Mouse (Mus musculus) hematopoietic stem cell, adult 5-6 weeks (primary cell): Measurements from ENCODE around the gene 1700001C19Rik. TPM values are rescaled to one million over a fixed set of nuclear protein-coding genes. Genes with fewer than 3 reads are reported as not detected.
A peak's percentile ranks its signal among the peaks of the same experiment; 100 is the strongest.

Source experiments
- ATAC-seq, 2 experiments: fragments of 125-278 bp in 1 of 2; replicated peaks in 1 of 2; 2 replicates each; pipeline ENCODE4 v1.8.0; 2016 to 2017; ENCODE audit warnings: inconsistent platforms in 2 of 2, mild to moderate bottlenecking in 2 of 2, moderate number of reproducible peaks in 2 of 2, low read depth in 1 of 2, moderate TSS enrichment in 1 of 2; ENCODE audit not compliant: low FRiP score in 2 of 2, poor library complexity in 2 of 2, severe bottlenecking in 2 of 2, insufficient read depth in 1 of 2, low TSS enrichment in 1 of 2
- total RNA-seq: library from RNA; stranded (forward); fragments of 172-1452, 232-1000 nt; gene quantifications from 2 replicates; pipeline ENCODE4 v1.2.3, GENCODE M21; 2017

Gene 1700001C19Rik
- total RNA-seq, 1 experiment from 2014 or later: 1.9 TPM

DNA sequence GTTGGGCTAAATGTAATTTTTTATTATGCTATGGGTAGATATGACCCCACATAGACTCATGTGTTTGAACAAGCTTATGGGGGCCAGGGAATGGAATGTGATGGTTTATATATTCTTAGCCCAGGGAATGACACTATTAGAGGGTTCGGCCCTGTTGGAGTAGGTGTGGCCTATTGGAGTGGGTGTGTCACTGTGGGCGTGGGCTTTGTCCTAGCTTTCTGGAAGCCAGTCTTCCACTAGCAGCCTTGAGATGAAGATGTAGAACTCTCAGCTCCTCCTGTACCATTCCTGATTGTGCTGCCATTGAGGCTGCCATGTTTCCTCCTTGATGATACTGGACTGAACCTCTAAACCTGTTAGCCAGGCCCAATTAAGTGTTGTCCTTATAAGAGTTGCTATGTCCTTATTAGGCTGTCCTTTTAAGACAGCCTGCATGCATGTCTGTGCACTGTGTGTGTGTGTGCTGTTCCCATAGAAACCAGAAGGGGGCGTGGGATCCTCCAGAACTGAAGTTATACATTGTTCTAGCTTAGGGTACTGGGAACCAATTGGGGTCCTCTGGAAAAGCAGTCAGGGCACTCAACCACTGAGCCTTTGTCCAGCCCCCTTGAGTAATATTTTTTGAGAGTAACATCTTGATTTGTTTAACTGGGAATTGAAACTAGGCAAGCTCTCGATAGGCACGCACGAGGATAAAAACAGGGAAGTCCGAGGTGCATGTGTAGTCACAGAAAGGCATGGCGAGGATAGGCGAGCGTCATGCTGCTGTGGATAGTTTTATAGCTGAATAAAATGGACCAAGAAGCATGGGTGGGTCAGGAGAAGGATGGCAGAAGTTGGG is 29.2 kb downstream of the 1700001C19Rik start:
- ATAC-seq: no peak

DNA sequence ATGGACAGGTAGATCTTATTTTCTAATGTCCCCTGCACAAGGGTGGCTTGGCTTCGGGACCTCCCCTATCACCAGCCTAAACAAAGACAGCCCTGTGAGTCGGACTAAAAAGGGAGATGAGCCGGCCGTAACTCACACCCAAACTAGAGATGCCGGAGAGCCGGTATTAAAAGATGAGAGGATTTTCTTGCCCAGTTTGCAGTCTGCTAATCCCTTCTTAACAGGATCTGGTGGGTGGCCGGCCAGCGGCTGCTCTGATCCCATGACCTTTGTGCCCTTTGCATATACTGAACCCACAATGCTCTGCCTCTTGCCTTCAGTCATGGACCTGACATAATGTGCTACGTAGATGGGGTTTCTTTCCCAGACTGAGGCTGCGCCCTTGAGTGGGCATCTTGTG is 36.7 kb downstream of the 1700001C19Rik start, which contains the start of gene Guca1a:
TSS of gene Guca1a (minus strand) at position 134 of the 400 bp plus-strand sequence.
- ATAC-seq: no peak

DNA sequence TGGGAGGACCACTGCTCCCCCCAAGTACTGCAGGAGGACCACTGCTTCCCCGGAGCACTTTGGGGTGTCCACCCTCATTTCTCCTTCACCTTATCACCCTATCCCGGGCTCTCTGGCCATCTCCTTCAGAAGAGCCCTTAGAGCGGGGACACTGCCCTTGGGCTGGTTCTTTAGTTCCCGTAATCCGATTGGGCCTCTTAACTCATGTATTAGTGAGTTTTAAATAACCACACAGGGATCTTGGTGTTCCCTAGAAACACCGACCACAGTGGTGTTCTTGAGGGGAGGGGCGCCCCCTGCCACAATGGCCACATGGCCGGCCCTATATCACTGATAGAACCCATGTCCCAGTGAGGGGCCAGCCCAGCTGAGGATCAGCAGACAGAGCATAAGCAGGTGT is 38.1 kb downstream of the 1700001C19Rik start:
- ATAC-seq: no peak

DNA sequence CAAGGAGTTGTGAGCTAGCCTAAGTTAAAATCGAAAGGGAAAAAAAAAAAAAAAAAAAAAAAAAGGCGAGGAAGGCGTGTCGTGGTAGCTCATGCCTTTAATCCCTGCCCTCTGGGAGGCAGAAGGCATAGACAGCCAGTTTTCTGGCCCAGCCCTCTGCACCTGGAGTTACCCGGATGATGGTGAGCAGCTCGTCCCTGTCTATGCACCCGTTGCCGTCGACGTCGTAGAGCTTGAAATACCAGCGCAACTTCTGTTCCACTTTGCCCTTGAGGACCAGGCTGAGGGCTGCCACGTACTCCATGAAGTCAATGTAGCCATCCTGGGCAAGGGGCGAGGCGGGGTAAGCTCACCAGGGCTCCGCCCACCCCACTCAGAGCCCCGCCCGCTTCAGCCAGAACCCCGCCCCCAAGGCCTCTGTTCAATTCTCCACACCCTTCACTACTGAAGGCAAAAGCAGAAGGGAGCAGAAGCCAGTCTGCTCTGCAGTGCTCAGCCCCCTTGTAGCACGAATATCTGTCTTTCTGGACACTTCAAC is 41.7 kb downstream of the 1700001C19Rik start:
- peak; percentile 84 to 96 for ATAC-seq

DNA sequence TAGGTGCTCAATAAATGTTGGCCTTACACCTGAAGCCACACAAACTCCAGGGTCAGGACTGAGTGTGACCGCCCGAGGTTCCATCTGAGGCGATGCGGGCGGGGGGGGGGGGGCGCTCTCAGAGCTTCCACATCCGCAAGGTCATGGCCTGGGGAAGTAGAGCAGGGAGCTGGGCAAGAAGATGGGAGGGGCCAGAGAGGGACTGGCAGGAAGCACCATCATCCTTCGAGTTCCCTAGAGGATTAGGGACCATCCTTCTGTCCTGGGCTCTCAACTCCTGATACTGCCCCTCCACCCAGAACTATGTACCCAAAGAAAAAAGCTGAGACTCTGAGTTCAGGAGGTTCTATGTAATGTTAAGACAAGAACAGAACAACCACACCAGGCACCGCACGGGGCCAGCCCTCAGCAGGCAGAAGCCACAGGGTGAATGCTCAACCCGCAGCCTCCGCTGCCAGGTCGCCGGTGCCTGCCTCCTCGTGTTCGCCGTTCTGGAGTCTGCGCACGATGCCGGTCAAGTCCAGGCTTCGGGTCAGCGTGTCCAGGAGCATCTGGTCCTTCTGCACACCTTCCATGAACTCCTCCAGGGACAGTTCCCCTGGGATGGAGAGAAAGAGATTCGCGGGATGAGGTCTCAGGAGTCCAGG is 42.8 kb downstream of the 1700001C19Rik start:
- ATAC-seq: peak; percentile 9 to 51; a peak in 2 of 4 replicates

DNA sequence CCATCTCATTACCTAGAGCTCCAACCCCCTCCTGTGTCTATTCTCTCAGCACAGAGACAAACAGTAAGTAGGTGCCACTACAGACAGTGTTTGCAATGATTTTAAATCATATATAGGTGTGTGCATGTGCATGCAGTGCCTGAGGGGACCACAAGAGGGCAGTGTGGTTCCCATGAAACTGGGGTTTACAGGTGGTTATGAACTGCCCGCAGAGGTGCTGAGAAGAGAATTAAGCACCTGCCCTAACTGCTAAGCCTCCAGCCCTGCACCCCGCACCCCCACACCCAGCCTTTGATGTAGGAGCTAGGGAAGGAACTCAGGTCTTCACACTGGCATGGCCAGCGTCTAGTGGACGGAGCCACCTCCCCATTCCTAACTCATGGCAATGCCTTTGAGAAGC is 50.5 kb downstream of the 1700001C19Rik start:
- peak; percentile 49 to 72; a peak in 3 of 4 replicates for ATAC-seq

DNA sequence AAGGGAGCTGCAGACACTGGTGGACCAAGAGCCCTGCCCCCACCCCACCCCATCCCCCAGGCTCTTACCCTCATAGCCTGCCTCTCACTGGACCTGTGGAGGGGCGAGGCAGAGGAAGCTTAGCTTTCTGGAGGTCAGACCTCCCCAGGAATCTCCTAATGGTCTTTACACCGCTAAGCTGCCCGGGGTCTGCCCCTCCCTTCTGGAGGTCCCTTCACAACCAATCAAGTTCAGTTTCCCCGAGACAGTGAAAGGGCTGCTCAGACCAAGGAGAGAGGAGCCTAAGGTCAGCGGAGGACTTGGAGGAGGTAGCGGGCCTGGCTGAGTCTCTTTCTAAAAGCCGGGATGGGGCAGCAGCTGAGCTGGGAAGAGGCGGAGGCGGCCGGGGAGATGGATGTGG is 52.0 kb downstream of the 1700001C19Rik start, which contains the start of gene Guca1b:
TSS of gene Guca1b (plus strand) at position 249 of the 400 bp plus-strand sequence.
- no peak for ATAC-seq

DNA sequence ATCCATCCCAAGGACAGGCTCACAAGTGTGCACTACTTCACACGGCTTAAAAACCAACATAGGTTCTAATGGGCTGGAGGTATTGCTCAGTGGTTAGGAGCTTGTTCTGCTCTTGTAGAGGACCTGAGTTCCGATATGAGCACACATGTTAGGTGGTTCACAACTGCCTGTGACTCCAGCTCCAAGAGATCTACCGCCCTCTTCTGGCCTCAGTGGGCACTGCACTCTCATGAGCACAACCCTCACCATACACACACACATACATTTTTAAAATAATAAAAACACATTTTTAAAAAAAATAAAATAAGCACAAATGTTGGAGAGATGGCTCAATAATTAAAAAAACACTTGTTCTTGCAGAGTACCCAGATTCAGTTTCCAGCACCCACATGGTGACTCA is 53.1 kb downstream of the 1700001C19Rik start:
- no peak for ATAC-seq

DNA sequence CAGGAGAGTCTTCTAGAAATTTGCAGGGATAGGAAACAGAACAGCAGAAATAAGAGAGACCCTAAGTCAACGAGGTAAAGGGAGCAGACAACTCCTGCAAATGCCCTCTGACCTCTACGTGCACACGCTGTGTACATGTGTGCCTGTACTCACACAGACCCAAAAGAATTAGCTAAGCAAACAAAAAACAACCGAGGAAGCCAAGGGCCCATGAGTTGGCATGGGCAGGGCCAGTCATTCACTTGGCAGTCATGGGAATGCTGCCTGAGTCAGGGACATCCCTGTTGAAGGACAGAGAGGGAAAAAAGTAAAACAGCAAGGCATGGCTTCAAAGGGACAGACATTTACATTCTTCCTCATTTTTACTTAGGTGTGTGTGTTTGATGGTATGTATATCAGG is 53.9 kb downstream of the 1700001C19Rik start:
- no peak for ATAC-seq

DNA sequence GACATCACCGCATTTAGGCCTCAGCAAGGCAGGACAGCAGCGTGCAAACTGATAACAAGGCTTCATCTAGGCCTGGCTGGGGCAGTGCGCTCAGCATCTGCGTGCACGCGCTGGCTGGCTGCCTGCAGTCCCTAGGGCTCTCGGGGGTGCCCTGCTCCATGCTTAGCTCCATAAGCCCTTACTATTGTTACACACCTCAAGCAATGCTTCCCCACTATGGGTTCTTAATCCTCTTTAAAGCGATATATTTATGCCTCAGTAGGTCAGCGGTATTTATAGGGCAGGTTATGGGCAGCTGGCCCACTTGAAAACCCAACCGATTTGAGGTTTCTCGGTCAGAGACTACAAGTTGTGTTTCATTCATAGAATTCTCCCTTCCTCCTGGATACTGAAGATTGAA is 55.3 kb downstream of the 1700001C19Rik start:
- no peak for ATAC-seq

DNA sequence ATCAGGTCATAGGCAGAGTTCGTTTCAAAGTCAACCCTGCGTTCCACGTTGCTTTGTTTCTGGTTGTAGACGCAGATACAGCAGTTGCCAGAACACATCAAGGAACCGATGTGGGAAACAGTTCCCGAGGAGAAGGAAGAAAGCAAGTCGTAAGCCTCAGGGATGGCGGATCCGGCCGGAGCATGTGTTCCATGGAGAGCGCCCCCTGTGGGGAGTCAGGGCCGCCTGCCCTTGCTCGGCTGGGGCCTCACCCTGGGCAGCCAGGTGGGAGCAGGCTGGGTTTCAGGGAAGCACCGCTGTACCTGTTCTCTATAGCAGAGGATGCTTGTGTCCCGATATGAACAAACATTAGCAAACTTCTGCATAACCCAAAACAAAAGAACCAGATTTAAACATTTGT is 59.0 kb downstream of the 1700001C19Rik start:
- no peak for ATAC-seq

DNA sequence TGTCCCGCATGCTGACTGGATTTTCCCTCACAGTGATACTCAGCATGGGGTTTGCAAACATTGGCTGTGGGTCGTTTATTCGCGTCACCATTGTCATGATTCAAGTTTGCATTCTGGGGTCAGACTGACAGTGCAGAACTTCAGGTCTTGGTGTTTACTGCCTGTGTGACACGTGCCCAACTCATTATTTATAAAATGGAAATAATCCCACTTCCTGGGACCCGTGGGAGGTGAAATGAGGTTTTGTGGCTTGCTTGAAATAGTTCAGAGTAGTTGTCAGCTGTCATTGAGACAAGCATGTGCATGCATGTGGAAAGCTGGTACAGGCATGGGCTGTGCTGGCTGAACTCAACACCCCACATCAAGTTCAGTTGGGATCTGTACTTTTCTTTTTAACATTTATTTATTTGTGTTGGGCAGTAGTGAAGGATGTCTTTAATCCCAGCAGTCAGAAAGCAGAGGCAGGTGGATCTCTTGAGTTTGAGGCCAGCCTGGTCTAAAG is 60.3 kb downstream of the 1700001C19Rik start:
- ATAC-seq: no peak

DNA sequence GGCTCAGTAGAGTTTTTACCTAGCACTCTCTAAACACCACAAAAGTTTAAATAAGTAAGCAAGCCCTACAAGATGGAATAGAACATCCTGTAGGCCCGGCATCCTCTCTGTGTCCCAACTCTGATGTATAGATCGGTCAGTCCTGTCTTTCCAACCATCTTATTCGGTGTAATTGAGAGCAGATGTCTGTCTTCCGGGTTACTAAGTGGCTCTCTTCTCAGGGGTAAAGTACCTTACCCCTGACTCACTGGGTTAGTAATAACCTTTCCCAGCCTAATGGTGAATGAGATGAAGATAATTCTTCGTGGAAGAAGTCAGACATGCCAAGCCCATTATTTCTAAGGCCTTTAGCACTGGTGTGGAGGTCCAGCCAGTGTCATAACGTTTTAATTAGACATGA is 63.2 kb downstream of the 1700001C19Rik start:
- ATAC-seq: no peak

DNA sequence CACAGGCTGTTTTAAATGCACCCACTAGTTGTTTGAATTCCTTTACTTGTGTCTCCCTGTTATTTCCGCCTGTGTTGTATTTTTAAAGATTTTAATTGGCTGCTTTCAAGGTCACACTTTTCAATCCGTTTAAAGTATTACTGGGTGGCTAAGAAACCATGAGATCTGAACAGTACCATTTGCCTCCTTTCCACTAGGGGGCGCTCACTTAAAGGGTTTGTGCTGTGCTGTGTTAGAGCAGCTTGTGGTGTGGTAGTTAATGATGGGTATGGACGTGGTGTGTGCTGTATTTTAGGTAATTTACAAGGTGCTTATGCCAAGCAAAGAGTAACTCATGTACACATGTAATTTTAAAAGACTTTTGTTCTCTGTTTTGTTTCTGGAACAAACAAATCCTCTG is 65.7 kb downstream of the 1700001C19Rik start:
- ATAC-seq: peak; percentile 61 to 65; a peak in 2 of 4 replicates

DNA sequence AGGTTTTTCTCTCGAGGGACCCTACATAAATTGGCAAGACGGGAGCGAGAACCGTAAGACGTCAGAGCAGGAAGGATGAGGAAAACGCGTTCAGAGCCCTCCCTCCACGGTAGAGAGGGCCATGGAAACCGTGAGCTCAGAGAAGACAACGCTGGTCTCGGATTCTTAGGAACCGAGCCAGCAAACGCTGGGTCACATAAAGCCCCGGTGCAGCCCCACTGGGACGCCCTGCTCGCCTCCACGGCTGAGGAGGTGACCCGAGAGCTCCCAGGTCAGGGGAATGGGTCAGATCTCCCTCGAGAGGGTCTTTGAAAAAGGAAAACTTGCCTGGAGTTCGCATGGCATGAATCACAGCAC is 68.1 kb downstream of the 1700001C19Rik start:
- peak in 1 of 2 experiments; percentile 33; a peak in 1 of 4 replicates for ATAC-seq

DNA sequence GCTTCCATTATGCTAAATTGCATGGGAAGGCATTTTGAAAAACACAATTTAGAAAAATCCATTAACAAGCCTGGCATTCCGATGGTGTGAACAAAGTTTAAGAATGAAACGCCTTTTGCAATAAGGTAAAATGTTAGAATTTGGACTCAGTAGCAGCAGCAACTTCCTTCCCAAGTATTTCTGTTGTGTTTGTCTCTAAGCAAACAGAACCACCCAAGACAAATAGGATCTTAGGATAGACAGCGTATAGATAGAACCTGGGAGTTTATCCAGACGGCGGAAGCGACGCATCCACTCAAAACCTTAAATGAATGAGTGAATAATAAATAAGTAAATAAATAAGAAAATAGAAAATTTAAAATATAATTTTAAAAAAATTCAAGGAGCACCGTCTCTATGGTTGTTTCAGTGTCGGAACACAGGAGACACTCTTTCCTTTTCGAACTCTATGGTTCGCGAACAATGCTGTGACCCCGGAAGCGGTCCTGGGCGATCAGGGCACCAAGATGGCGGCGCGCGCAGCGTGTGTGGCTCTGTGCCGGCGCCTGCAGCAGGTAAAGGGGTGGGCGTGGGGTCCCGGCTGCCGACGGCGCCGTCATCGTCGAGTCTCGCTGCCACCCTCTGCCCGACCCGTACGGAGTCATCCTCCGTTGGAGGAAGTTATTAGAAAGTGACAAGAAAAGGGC is 68.6 kb downstream of the 1700001C19Rik start, which contains the start of gene Mrps10:
TSS of gene Mrps10 (plus strand) at position 487 of the 686 bp plus-strand sequence.
- ATAC-seq: peak; percentile 78 to 93
